15 mouse cellular contexts compared by ENCODE assay signal in genomic region chr6:88262160-88262559, GRCm38 (mm10). TPM values are rescaled to one million over a fixed set of nuclear protein-coding genes. Genes with fewer than 3 reads are reported as not detected.
DNase-seq lines count a peak whose midpoint lies in the region; ATAC-seq and TF ChIP-seq lines count a peak whose summit lies in the region.
"Had no signal": no experiment of that assay in that cellular context is flagged by ENCODE, and none has a peak within 500 bp of the region (broad histone marks: within the 10 kb centered on the region; RNA-seq: fewer than 3 reads in every experiment).

No protein-coding gene starts in this region.

- H3K4me3 ChIP-seq in heart, embryonic 10.5 days, result no peak overlapping the region
- no peak overlapping the region for H3K4me3 ChIP-seq in heart, adult 2 months
- no peak overlapping the region for H3K4me3 ChIP-seq in forebrain, embryonic 16.5 days (replicated peaks; ENCODE audit: low read length)
- H3K4me3 ChIP-seq: heart, embryonic 12.5 days; intestine, embryonic 15.5 days had no signal

- no peak for DNase-seq in heart, embryonic 10.5 days (ENCODE audit: low spot score)
- no peak for DNase-seq in heart, adult 2 months
- DNase-seq in brain, embryonic 14.5 days (ENCODE audit: low read depth), result peak; percentile 57
- peak; percentile 24 to 64 for DNase-seq in layer of hippocampus, postnatal 14 days (ENCODE audit: low spot score in 2 of 2)
- no peak for DNase-seq in thymus, postnatal 4 days
- DNase-seq in adrenal gland, postnatal 4 days (ENCODE audit: low spot score in 2 of 2), result no peak
- DNase-seq: cerebellum, postnatal 14 days had no signal

- H3K27me3 ChIP-seq in heart, embryonic 10.5 days (ENCODE audit: insufficient read depth, poor library complexity, severe bottlenecking), result peaks cover 9% of the 10 kb centered on the region; the same call in 1 of the 2 replicates
- no peaks in the 10 kb centered on the region for H3K27me3 ChIP-seq in heart, adult 2 months (ENCODE audit: control insufficient read depth, insufficient read depth, low read length)
- H3K27me3 ChIP-seq in forebrain, embryonic 16.5 days (replicated peaks; ENCODE audit: control insufficient read depth, insufficient read depth, low read length), result no peaks in the 10 kb centered on the region
- H3K27me3 ChIP-seq: intestine, embryonic 15.5 days had no signal

- WGBS in heart, embryonic 10.5 days, result 57% methylated on average over 9 of the region's 9 CpGs
- 87% methylated on average over 9 of the region's 9 CpGs for WGBS in heart, adult 2 months
- 19% methylated on average over 9 of the region's 9 CpGs for WGBS in forebrain, embryonic 16.5 days

- no peak overlapping the region for H3K4me2 ChIP-seq in forebrain, embryonic 16.5 days (ENCODE audit: low read length)
- H3K4me2 ChIP-seq: heart, embryonic 12.5 days; intestine, embryonic 15.5 days; liver, embryonic 11.5 days had no signal

- no peak for TF ChIP-seq POLR2A in heart, adult 2 months (IDR thresholded peaks at IDR 0.05; ENCODE audit: insufficient read depth, low read depth, low read length)
- no peak for TF ChIP-seq POLR2A in brain, embryonic 14.5 days (IDR thresholded peaks at IDR 0.05; ENCODE audit: borderline replicate concordance, extremely low read depth, insufficient read depth, insufficient read length, poor library complexity, severe bottlenecking)

- intact Hi-C loops in heart, adult 2 months (cut with DNase I), result no loop called here

- H3K4me1 ChIP-seq in heart, embryonic 10.5 days, result peaks cover 20% of the 10 kb centered on the region
- H3K4me1 ChIP-seq in heart, adult 2 months (ENCODE audit: control insufficient read depth, insufficient read depth, low read length), result no peaks in the 10 kb centered on the region; the same call in 1 of the 2 replicates
- H3K4me1 ChIP-seq in forebrain, embryonic 16.5 days (replicated peaks; ENCODE audit: control insufficient read depth, insufficient read depth, low read length), result no peaks in the 10 kb centered on the region; the same call in 1 of the 2 replicates

- no peak overlapping the region for H3K9ac ChIP-seq in heart, adult 2 months (ENCODE audit: low read depth, low read length)
- H3K9ac ChIP-seq in forebrain, embryonic 16.5 days (replicated peaks; ENCODE audit: low read depth, low read length), result no peak overlapping the region
- H3K9ac ChIP-seq: heart, embryonic 12.5 days; intestine, embryonic 15.5 days had no signal

- 0 out of 2 replicates have a peak overlapping the region, but pooled peaks have one; percentile 19 for H3K27ac ChIP-seq in heart, embryonic 10.5 days
- H3K27ac ChIP-seq in heart, adult 2 months, result no peak overlapping the region
- H3K27ac ChIP-seq in forebrain, embryonic 16.5 days (ENCODE audit: low read length), result no peak overlapping the region
- H3K27ac ChIP-seq: intestine, embryonic 15.5 days had no signal

- H3K36me3 ChIP-seq in heart, embryonic 10.5 days, result peaks cover 8% of the 10 kb centered on the region; the same call in 1 of the 2 replicates
- H3K36me3 ChIP-seq in heart, adult 2 months (ENCODE audit: control insufficient read depth, insufficient read depth, low read length), result no peaks in the 10 kb centered on the region
- no peaks in the 10 kb centered on the region for H3K36me3 ChIP-seq in forebrain, embryonic 16.5 days (ENCODE audit: control insufficient read depth, insufficient read depth)
- H3K36me3 ChIP-seq: heart, embryonic 12.5 days; intestine, embryonic 15.5 days had no signal

- no peak for TF ChIP-seq EP300 in heart, adult 2 months (IDR thresholded peaks at IDR 0.05; ENCODE audit: insufficient read depth, low read depth, low read length)

- no peak for TF ChIP-seq CTCF in heart, adult 2 months (IDR thresholded peaks at IDR 0.05)
- no peak for TF ChIP-seq CTCF in brain, embryonic 14.5 days (IDR thresholded peaks at IDR 0.05; ENCODE audit: borderline replicate concordance, extremely low read depth, insufficient read depth, insufficient read length)

- H3K79me2 ChIP-seq in heart, adult 2 months (replicated peaks; ENCODE audit: control insufficient read depth, insufficient read depth, low read length), result no peaks in the 10 kb centered on the region

- peak; percentile 75 for ATAC-seq in forebrain, embryonic 16.5 days
- no peak for ATAC-seq in granulocyte monocyte progenitor cell, adult 5-6 weeks (replicated peaks; ENCODE audit: poor library complexity, severe bottlenecking)
- ATAC-seq: intestine, embryonic 15.5 days had no signal

- H3K9me3 ChIP-seq in heart, embryonic 10.5 days, result no peaks in the 10 kb centered on the region
- H3K9me3 ChIP-seq in forebrain, embryonic 16.5 days (ENCODE audit: control insufficient read depth, low read length), result no peaks in the 10 kb centered on the region
- H3K9me3 ChIP-seq: heart, embryonic 12.5 days; intestine, embryonic 15.5 days had no signal

RNA-seq across cellular contexts. Expression of gene Dnajb8, which starts 40.1 kb away (rescaled TPM):
- not detected in 2 replicates for polyA plus RNA-seq in heart, embryonic 10.5 days (2016; fragmentation: Nextera tagmentation; extraction: Ambion mirVana)
- total RNA-seq in heart, adult 2 months (2021), result not detected
- 0.29 TPM in 1 of 2 replicates, not detected in the other for polyA plus RNA-seq in heart, adult 2 months (2012; rRNA removed)
- polyA plus RNA-seq in brain, embryonic 14.5 days (2012; rRNA removed), result not detected in 2 replicates
- polyA plus RNA-seq in forebrain, embryonic 16.5 days (2015; fragmentation: Nextera tagmentation; extraction: Ambion mirVana), result not detected in 2 replicates
- not detected for total RNA-seq in layer of hippocampus, postnatal 14 days (2021)
- not detected in 2 replicates for total RNA-seq in granulocyte monocyte progenitor cell, adult 5-6 weeks (2014; fragmentation: Nextera tagmentation)
- total RNA-seq in granulocyte monocyte progenitor cell, adult 5-6 weeks (2017), result not detected in 2 replicates
- not detected for total RNA-seq in adrenal gland, postnatal 4 days (2021)
- total RNA-seq: layer of hippocampus, postnatal 25 days; megakaryocyte, adult 5-6 weeks had no signal
- polyA plus RNA-seq: heart, embryonic 12.5 days; intestine, embryonic 15.5 days; liver, embryonic 11.5 days; stomach, embryonic 14.5 days had no signal

Comparison
In these comparisons a context has a peak if more than half of its experiments do, and no peak if none do; other contexts are left out.
1. DNase-seq: peak in brain, embryonic 14.5 days (single experiment) and layer of hippocampus, postnatal 14 days (2 of 2); none in heart, embryonic 10.5 days (single experiment), heart, adult 2 months (0 of 2), thymus, postnatal 4 days (single experiment) and adrenal gland, postnatal 4 days (0 of 2).